Mouse (Mus musculus): Measurements from ENCODE around the gene Trim38. TPM values are rescaled to one million over a fixed set of nuclear protein-coding genes. Genes with fewer than 3 reads are reported as not detected.
A peak's percentile ranks its signal among the peaks of the same experiment; 100 is the strongest.

The Trim38 gene
- total and polyA plus RNA-seq, 3 experiments: 0.11 TPM; not detected in 2

DNA sequence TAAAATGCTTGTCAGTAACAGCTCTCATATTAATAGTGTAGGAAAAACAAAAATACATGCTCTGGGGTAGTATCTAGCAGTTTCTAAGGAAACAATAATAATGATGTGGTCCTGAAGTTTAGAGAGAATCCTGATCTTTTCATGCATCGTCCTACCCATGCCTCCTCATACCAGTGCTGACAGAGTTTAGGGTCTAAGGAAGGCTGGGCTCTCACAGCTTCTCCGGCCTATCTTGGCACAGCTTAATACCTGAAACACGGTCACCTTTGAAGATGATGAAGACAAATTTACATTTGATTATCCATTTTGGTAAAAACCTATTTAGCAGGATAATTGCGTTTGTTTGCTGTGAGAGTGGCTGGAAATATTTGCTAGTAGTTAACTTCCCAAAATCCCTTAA lies 25.8 kb upstream of the Trim38 start:
- Histone ChIP-seq H3K9ac (ENCODE audit: insufficient read depth, low read depth) (peak overlapping the region; percentile 74; the same call in 1 of the 2 replicates), H3K27me3 (replicated peaks) (no peaks in the 10 kb centered on the region), H3K9me3 (replicated peaks; ENCODE audit: low read length) (no peaks in the 10 kb centered on the region), H3K4me2 (ENCODE audit: insufficient read depth, low read depth, poor library complexity, severe bottlenecking) (peak overlapping the region; percentile 21; the same call in 1 of the 2 replicates), H3K4me3 (replicated peaks in 1 of 3; ENCODE audit: low read depth in 2 of 3, low read length in 2 of 3, poor library complexity in 1 of 3) (no peak overlapping the region), H3K4me1 (ENCODE audit: control insufficient read depth in 1 of 2, insufficient read depth in 2 of 2) (peaks cover 3 to 33% of the 10 kb centered on the region in 2 experiments; a peak in 3 of 4 replicates), H3K27ac (ENCODE audit: insufficient read depth, low read depth) (peak overlapping the region; percentile 62), H3K36me3 (replicated peaks in 1 of 2; ENCODE audit: control insufficient read depth in 1 of 2, insufficient read depth in 1 of 2, low read length in 1 of 2) (no peaks in the 10 kb centered on the region), H3K79me2 (replicated peaks; ENCODE audit: control insufficient read depth, extremely low read depth, insufficient read depth, poor library complexity, severe bottlenecking) (no peaks in the 10 kb centered on the region)
- TF ChIP-seq CHD1 (IDR thresholded peaks at IDR 0.05; ENCODE audit: low read depth, low read length): no peak
- 0 out of 2 replicates have a peak, but pooled peaks have one; percentile 7 for TF ChIP-seq JUND (conservative IDR thresholded peaks at IDR 0.05; ENCODE audit: low read depth, low read length)
- peak; percentile 46 for DNase-seq (ENCODE audit: extremely low read depth)
- dilution Hi-C loops (cut with MboI; ENCODE audit: extremely low pct_ligation_motif_present, extremely low pct_unique_long_range_greater_than_20kb, low sequenced_read_pairs) (loop anchor here (10.0 kb wide), 1 partner anchor 49 kb away; the partner anchor contains the start of genes Hist1h1t and Hist1h4c), in situ Hi-C loops (cut with MboI; ENCODE audit: low pct_ligation_motif_present, low pct_unique_long_range_greater_than_20kb, low sequenced_read_pairs) (no loop called here)

GRCm38 (mm10) chr13:23744421-23745380 lies 25.0 kb upstream of the Trim38 start:
- H3K27ac ChIP-seq (ENCODE audit: insufficient read depth, low read depth): peak overlapping the region; percentile 85
- in situ Hi-C loops (cut with MboI; ENCODE audit: low pct_ligation_motif_present, low pct_unique_long_range_greater_than_20kb, low sequenced_read_pairs) (no loop called here), dilution Hi-C loops (cut with MboI; ENCODE audit: extremely low pct_ligation_motif_present, extremely low pct_unique_long_range_greater_than_20kb, low sequenced_read_pairs) (loop anchor here (10.0 kb wide), 1 partner anchor 50 kb away; the partner anchor contains the start of genes Hist1h1t and Hist1h4c)
- no peaks in the 10 kb centered on the region for H3K36me3 ChIP-seq (replicated peaks in 1 of 2; ENCODE audit: control insufficient read depth in 1 of 2, insufficient read depth in 1 of 2, low read length in 1 of 2)
- no peak for DNase-seq (ENCODE audit: extremely low read depth)
- H3K9ac ChIP-seq (ENCODE audit: insufficient read depth, low read depth): peak overlapping the region; percentile 74; the same call in 1 of the 2 replicates
- no peaks in the 10 kb centered on the region for H3K79me2 ChIP-seq (replicated peaks; ENCODE audit: control insufficient read depth, extremely low read depth, insufficient read depth, poor library complexity, severe bottlenecking)
- H3K4me3 ChIP-seq (replicated peaks in 1 of 3; ENCODE audit: low read depth in 2 of 3, low read length in 2 of 3, poor library complexity in 1 of 3): peak overlapping the region; percentile 13 to 47 (median 33)
- H3K9me3 ChIP-seq (replicated peaks; ENCODE audit: low read length): no peaks in the 10 kb centered on the region
- no peaks in the 10 kb centered on the region for H3K27me3 ChIP-seq (replicated peaks)
- peak overlapping the region; percentile 74; the same call in 1 of the 2 replicates for H3K4me2 ChIP-seq (ENCODE audit: insufficient read depth, low read depth, poor library complexity, severe bottlenecking)
- H3K4me1 ChIP-seq (ENCODE audit: control insufficient read depth in 1 of 2, insufficient read depth in 2 of 2): peaks cover 3 to 38% of the 10 kb centered on the region in 2 experiments; a peak in 3 of 4 replicates
- TF ChIP-seq ETS1 (conservative IDR thresholded peaks at IDR 0.05; ENCODE audit: low read depth, low read length) (peak; percentile 49; the same call in 1 of the 2 replicates), JUN (IDR thresholded peaks at IDR 0.05; ENCODE audit: insufficient read depth, low read depth, low read length) (0 out of 2 replicates have a peak, but pooled peaks have one; percentile 22), MAZ (IDR thresholded peaks at IDR 0.05; ENCODE audit: low read depth, low read length) (peak; percentile 66; the same call in 1 of the 2 replicates), USF2 (conservative IDR thresholded peaks at IDR 0.05; ENCODE audit: low read depth, low read length) (peak; percentile 12; the same call in 1 of the 2 replicates), POLR2AphosphoS2 (IDR thresholded peaks at IDR 0.05; ENCODE audit: low read depth, low read length) (peak; percentile 100), ZNF384 (IDR thresholded peaks at IDR 0.05; ENCODE audit: low read depth, low read length) (no peak), ELF1 (IDR thresholded peaks at IDR 0.05; ENCODE audit: low read depth, low read length) (no peak), MEF2A (IDR thresholded peaks at IDR 0.05; ENCODE audit: borderline replicate concordance, low read depth, low read length) (0 out of 2 replicates have a peak, but pooled peaks have one; percentile 11), ZMIZ1 (IDR thresholded peaks at IDR 0.05; ENCODE audit: low read depth, low read length) (peak; percentile 99), CHD2 (IDR thresholded peaks at IDR 0.05; ENCODE audit: low read length) (peak; percentile 79), TBP (conservative IDR thresholded peaks at IDR 0.05; ENCODE audit: low read depth, low read length) (peak; percentile 46; the same call in 1 of the 2 replicates), GABPA (IDR thresholded peaks at IDR 0.05; ENCODE audit: insufficient replicate concordance, low read depth, low read length) (no peak), ZKSCAN1 (IDR thresholded peaks at IDR 0.05; ENCODE audit: borderline replicate concordance, low read depth, low read length) (no peak), TCF12 (IDR thresholded peaks at IDR 0.05; ENCODE audit: low read depth, low read length) (no peak), MAFK (IDR thresholded peaks at IDR 0.05; ENCODE audit: insufficient replicate concordance, low read length) (peak; percentile 41; the same call in 1 of the 2 replicates), SIN3A (IDR thresholded peaks at IDR 0.05; ENCODE audit: low read length) (peak; percentile 84; the same call in 1 of the 2 replicates), MXI1 (IDR thresholded peaks at IDR 0.05; ENCODE audit: low read depth, low read length) (peak; percentile 74), CTCF (conservative IDR thresholded peaks at IDR 0.05 in 1 of 2, IDR thresholded peaks at IDR 0.05 in 1 of 2; ENCODE audit: low read depth in 2 of 2, low read length in 2 of 2) (no peak), POLR2A (IDR thresholded peaks at IDR 0.05; ENCODE audit: low read depth, low read length) (peak; percentile 58; the same call in 1 of the 2 replicates), JUND (conservative IDR thresholded peaks at IDR 0.05; ENCODE audit: low read depth, low read length) (no peak), MYC (IDR thresholded peaks at IDR 0.05; ENCODE audit: low read depth, low read length) (no peak; the same call in 1 of the 2 replicates), RAD21 (IDR thresholded peaks at IDR 0.05; ENCODE audit: low read depth, low read length) (no peak), CHD1 (IDR thresholded peaks at IDR 0.05; ENCODE audit: low read depth, low read length) (peak; percentile 95), HCFC1 (IDR thresholded peaks at IDR 0.05; ENCODE audit: low read depth, low read length) (peak; percentile 39; the same call in 1 of the 2 replicates), PAX5 (IDR thresholded peaks at IDR 0.05; ENCODE audit: low read length) (no peak), KAT2A (IDR thresholded peaks at IDR 0.05; ENCODE audit: insufficient replicate concordance, low read length) (0 out of 2 replicates have a peak, but pooled peaks have one; percentile 44), UBTF (IDR thresholded peaks at IDR 0.05; ENCODE audit: low read depth, low read length) (0 out of 2 replicates have a peak, but pooled peaks have one; percentile 94), MAX (IDR thresholded peaks at IDR 0.05; ENCODE audit: low read length) (no peak)
